Mouse (Mus musculus): Measurements from ENCODE around the gene Fcer2a.

The Fcer2a gene

GRCm38 (mm10) chr8:3676131-3676992, 17.6 kb downstream of the Fcer2a start, which contains the start of gene Trappc5:
Gene Trappc5, plus strand, starts transcription at chr8:3676299.
- peak; percentile 97 for DNase-seq (ENCODE audit: low spot score)

GRCm38 (mm10) chr8:3674671-3675070, 19.3 kb downstream of the Fcer2a start:
- DNase-seq (ENCODE audit: low spot score), result no peak

GRCm38 (mm10) chr8:3671980-3672491, 21.9 kb downstream of the Fcer2a start, which contains the start of gene Fcor:
Gene Fcor, minus strand, starts transcription at chr8:3672362.
- peak; percentile 91 for DNase-seq (ENCODE audit: low spot score)

GRCm38 (mm10) chr8:3670388-3670787, 23.6 kb downstream of the Fcer2a start:
- no peak for DNase-seq (ENCODE audit: low spot score)

GRCm38 (mm10) chr8:3665507-3665906, 28.5 kb downstream of the Fcer2a start, which contains the start of gene Mcemp1:
Gene Mcemp1, plus strand, starts transcription at chr8:3665754.
- DNase-seq (ENCODE audit: low spot score), result no peak

- no peak for DNase-seq (ENCODE audit: low spot score)
Observed at GRCm38 (mm10) chr8:3664405-3664804, 29.6 kb downstream of the Fcer2a start.

GRCm38 (mm10) chr8:3660889-3661288, 33.1 kb downstream of the Fcer2a start:
- DNase-seq (ENCODE audit: low spot score), result no peak

GRCm38 (mm10) chr8:3656725-3657381, 37.1 kb downstream of the Fcer2a start:
- DNase-seq (ENCODE audit: low spot score), result peak; percentile 55

GRCm38 (mm10) chr8:3655526-3655925, 38.4 kb downstream of the Fcer2a start, which contains the start of gene Retn:
Gene Retn, plus strand, starts transcription at chr8:3655770.
- DNase-seq (ENCODE audit: low spot score), result no peak

- no peak for DNase-seq (ENCODE audit: low spot score)
Observed at GRCm38 (mm10) chr8:3654726-3655508, 39.1 kb downstream of the Fcer2a start.

GRCm38 (mm10) chr8:3652845-3653244, 41.1 kb downstream of the Fcer2a start:
- DNase-seq (ENCODE audit: low spot score), result no peak

GRCm38 (mm10) chr8:3648990-3649389, 45.0 kb downstream of the Fcer2a start:
- peak; percentile 33 for DNase-seq (ENCODE audit: low spot score)

- no peak for DNase-seq (ENCODE audit: low spot score)
Observed at GRCm38 (mm10) chr8:3648268-3648667, 45.7 kb downstream of the Fcer2a start.

GRCm38 (mm10) chr8:3647561-3647960, 46.4 kb downstream of the Fcer2a start:
- no peak for DNase-seq (ENCODE audit: low spot score)

- DNase-seq (ENCODE audit: low spot score), result no peak
Observed at GRCm38 (mm10) chr8:3646824-3647531, 47.0 kb downstream of the Fcer2a start.

GRCm38 (mm10) chr8:3645804-3646203, 48.2 kb downstream of the Fcer2a start:
- peak; percentile 12 for DNase-seq (ENCODE audit: low spot score)

Data from retina, embryonic 14.5 days (tissue).